Mouse (Mus musculus): ENCODE data around the gene Orai3.

GRCm38 (mm10) chr7:127745652-127746493, 23.7 kb upstream of the Orai3 start:
- no peak for TF ChIP-seq CTCF (conservative IDR thresholded peaks at IDR 0.05; ENCODE audit: low read length)
- no peak for TF ChIP-seq POU5F1 (IDR thresholded peaks at IDR 0.05; ENCODE audit: borderline replicate concordance, low read length)
- TF ChIP-seq NANOG (IDR thresholded peaks at IDR 0.05; ENCODE audit: borderline replicate concordance, low read length), result no peak
